Mouse (Mus musculus): ENCODE data around the gene Ccnd3. TPM values are rescaled to one million over a fixed set of nuclear protein-coding genes. Genes with fewer than 3 reads are reported as not detected.
A peak's percentile ranks its signal among the peaks of the same experiment; 100 is the strongest.

Ccnd3 gene
- polyA plus RNA-seq, 1 experiment = 202 TPM

GRCm38 (mm10) chr17:47572436-47572835, 67.6 kb downstream of the Ccnd3 start:
- Histone ChIP-seq H3K4me1 (ENCODE audit: control insufficient read depth, insufficient read depth, low read length) (no peaks in the 10 kb centered on the region), H3K4me3 (replicated peaks; ENCODE audit: extremely low read depth, low read depth, low read length) (no peak overlapping the region)
- TF ChIP-seq POLR2A (IDR thresholded peaks at IDR 0.05; ENCODE audit: borderline replicate concordance, extremely low read depth, low read depth, low read length) = no peak
- no peak for TF ChIP-seq CTCF (IDR thresholded peaks at IDR 0.05; ENCODE audit: insufficient read depth, low read length)
- DNase-seq = no peak

- Histone ChIP-seq H3K4me1 (ENCODE audit: control insufficient read depth, insufficient read depth, low read length) (no peaks in the 10 kb centered on the region), H3K4me3 (replicated peaks; ENCODE audit: extremely low read depth, low read depth, low read length) (no peak overlapping the region)
- DNase-seq = peak; percentile 55
- 63% methylated on average over 8 of the region's 8 CpGs for WGBS
- TF ChIP-seq CTCF (IDR thresholded peaks at IDR 0.05; ENCODE audit: insufficient read depth, low read length) (no peak), POLR2A (IDR thresholded peaks at IDR 0.05; ENCODE audit: borderline replicate concordance, extremely low read depth, low read depth, low read length) (no peak)
Observed at GRCm38 (mm10) chr17:47574028-47574427, 69.2 kb downstream of the Ccnd3 start.

GRCm38 (mm10) chr17:47574830-47575229, 70.0 kb downstream of the Ccnd3 start:
- 62% methylated on average over 11 of the region's 11 CpGs for WGBS
- no peak for TF ChIP-seq POLR2A (IDR thresholded peaks at IDR 0.05; ENCODE audit: borderline replicate concordance, extremely low read depth, low read depth, low read length)
- TF ChIP-seq CTCF (IDR thresholded peaks at IDR 0.05; ENCODE audit: insufficient read depth, low read length) = no peak
- Histone ChIP-seq H3K4me3 (replicated peaks; ENCODE audit: extremely low read depth, low read depth, low read length) (no peak overlapping the region), H3K4me1 (ENCODE audit: control insufficient read depth, insufficient read depth, low read length) (no peaks in the 10 kb centered on the region)
- no peak for DNase-seq

- no peak for TF ChIP-seq CTCF (IDR thresholded peaks at IDR 0.05; ENCODE audit: insufficient read depth, low read length)
- no peak for TF ChIP-seq POLR2A (IDR thresholded peaks at IDR 0.05; ENCODE audit: borderline replicate concordance, extremely low read depth, low read depth, low read length)
- H3K4me3 ChIP-seq (replicated peaks; ENCODE audit: extremely low read depth, low read depth, low read length) = no peak overlapping the region
- DNase-seq = no peak
- 83% methylated on average over 6 of the region's 6 CpGs for WGBS
- no peaks in the 10 kb centered on the region for H3K4me1 ChIP-seq (ENCODE audit: control insufficient read depth, insufficient read depth, low read length)
Observed at GRCm38 (mm10) chr17:47578655-47579054, 73.8 kb downstream of the Ccnd3 start.

GRCm38 (mm10) chr17:47580962-47581361, 76.1 kb downstream of the Ccnd3 start:
- no peak for DNase-seq
- TF ChIP-seq CTCF (IDR thresholded peaks at IDR 0.05; ENCODE audit: insufficient read depth, low read length) (no peak), POLR2A (IDR thresholded peaks at IDR 0.05; ENCODE audit: borderline replicate concordance, extremely low read depth, low read depth, low read length) (no peak)
- Histone ChIP-seq H3K4me1 (ENCODE audit: control insufficient read depth, insufficient read depth, low read length) (no peaks in the 10 kb centered on the region), H3K4me3 (replicated peaks; ENCODE audit: extremely low read depth, low read depth, low read length) (no peak overlapping the region)
- 87% methylated on average over 4 of the region's 4 CpGs for WGBS

GRCm38 (mm10) chr17:47588517-47588916, 83.7 kb downstream of the Ccnd3 start:
- WGBS = 88% methylated on average over 8 of the region's 8 CpGs
- no peak for DNase-seq
- H3K4me1 ChIP-seq (ENCODE audit: control insufficient read depth, insufficient read depth, low read length) = no peaks in the 10 kb centered on the region
- H3K4me3 ChIP-seq (replicated peaks; ENCODE audit: extremely low read depth, low read depth, low read length) = no peak overlapping the region
- TF ChIP-seq CTCF (IDR thresholded peaks at IDR 0.05; ENCODE audit: insufficient read depth, low read length) (no peak), POLR2A (IDR thresholded peaks at IDR 0.05; ENCODE audit: borderline replicate concordance, extremely low read depth, low read depth, low read length) (no peak)

GRCm38 (mm10) chr17:47591073-47591472, 86.2 kb downstream of the Ccnd3 start:
- 57% methylated on average over 3 of the region's 3 CpGs for WGBS

GRCm38 (mm10) chr17:47593215-47593853, 88.5 kb downstream of the Ccnd3 start:
- peak; percentile 33; the same call in 1 of the 2 replicates for TF ChIP-seq POLR2A (IDR thresholded peaks at IDR 0.05; ENCODE audit: borderline replicate concordance, extremely low read depth, low read depth, low read length)
- no peak for TF ChIP-seq CTCF (IDR thresholded peaks at IDR 0.05; ENCODE audit: insufficient read depth, low read length)
- peaks cover 33% of the 10 kb centered on the region for H3K4me1 ChIP-seq (ENCODE audit: control insufficient read depth, insufficient read depth, low read length)
- H3K4me3 ChIP-seq (replicated peaks; ENCODE audit: extremely low read depth, low read depth, low read length) = peak overlapping the region; percentile 63
- under 1% methylated on average over 63 of the region's 63 CpGs for WGBS
- peak; percentile 92 for DNase-seq

More at GRCm38 (mm10) chr17:47591073-47591472, 86.2 kb downstream of the Ccnd3 start:
- Histone ChIP-seq H3K4me1 (ENCODE audit: control insufficient read depth, insufficient read depth, low read length) (peaks cover 12% of the 10 kb centered on the region), H3K4me3 (replicated peaks; ENCODE audit: extremely low read depth, low read depth, low read length) (no peak overlapping the region)
- no peak for DNase-seq
- no peak for TF ChIP-seq POLR2A (IDR thresholded peaks at IDR 0.05; ENCODE audit: borderline replicate concordance, extremely low read depth, low read depth, low read length)
- no peak for TF ChIP-seq CTCF (IDR thresholded peaks at IDR 0.05; ENCODE audit: insufficient read depth, low read length)

- peak; percentile 56 for DNase-seq
- 0% methylated on average over 13 of the region's 13 CpGs for WGBS
Observed at GRCm38 (mm10) chr17:47593854-47594182, 89.0 kb downstream of the Ccnd3 start.

More at GRCm38 (mm10) chr17:47593854-47594182, 89.0 kb downstream of the Ccnd3 start:
- peak overlapping the region; percentile 63 for H3K4me3 ChIP-seq (replicated peaks; ENCODE audit: extremely low read depth, low read depth, low read length)
- TF ChIP-seq CTCF (IDR thresholded peaks at IDR 0.05; ENCODE audit: insufficient read depth, low read length) (no peak), POLR2A (IDR thresholded peaks at IDR 0.05; ENCODE audit: borderline replicate concordance, extremely low read depth, low read depth, low read length) (no peak)
- H3K4me1 ChIP-seq (ENCODE audit: control insufficient read depth, insufficient read depth, low read length) = peaks cover 34% of the 10 kb centered on the region
